Mouse (Mus musculus) G1E (cell line): ENCODE data around the gene S1pr2.

Source experiments
- CTCF ChIP-seq: IDR thresholded peaks from 2 replicates; pipeline ENCODE4 v1.5.1; 2012; ENCODE audit warnings: low read depth, low read length, inconsistent platforms, mixed read lengths
- GATA2 ChIP-seq: IDR thresholded peaks from 2 replicates; pipeline ENCODE4 v1.6.1; 2012; ENCODE audit warnings: low read depth, low read length, inconsistent platforms, borderline replicate concordance
- POLR2AphosphoS5 ChIP-seq: IDR thresholded peaks from 2 replicates; pipeline ENCODE4 v1.6.1; 2012; ENCODE audit warnings: low read depth, low read length, inconsistent platforms; ENCODE audit not compliant: insufficient replicate concordance
- TAL1 ChIP-seq: conservative IDR thresholded peaks from 2 replicates; pipeline ENCODE4 v1.6.1; 2012; ENCODE audit warnings: low read depth, low read length, inconsistent platforms, mixed read lengths

DNA sequence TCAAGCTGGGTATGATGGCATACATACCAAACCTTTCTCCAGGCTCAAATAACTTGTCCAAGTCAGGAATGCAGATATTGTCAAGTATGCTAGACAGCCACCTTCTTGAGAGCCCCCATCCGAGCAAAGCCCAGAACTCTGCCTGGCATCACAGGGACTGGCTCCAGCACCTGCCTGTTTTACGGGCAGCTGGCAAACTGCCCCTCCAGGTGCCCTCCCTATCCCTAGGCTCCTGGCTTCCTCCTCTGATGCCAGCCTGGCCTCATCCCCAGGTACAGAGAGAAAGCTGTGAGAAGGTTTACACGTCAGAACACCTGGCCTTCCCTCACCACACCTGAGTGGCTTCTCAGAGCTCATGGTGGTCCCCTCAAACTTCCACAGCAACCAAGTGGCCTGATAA lies 19.6 kb downstream of the S1pr2 start:
- TF ChIP-seq CTCF (no peak), POLR2AphosphoS5 (no peak), GATA2 (no peak), TAL1 (no peak)
